Mouse (Mus musculus) lung, adult 2 months (tissue): ENCODE measurements at regions not wholly inside any gene's neighbourhood (a gene's known extent, or its start where the extent isn't known, plus 50 kb on each side); places are given as distances from the start of the nearest gene placed in this dataset.

ENCODE experiments used
- DNase-seq: peaks from one replicate; pipeline ENCODE4 v3.0.0; 2022
- H3K4me1 ChIP-seq: fragments of 200-500 bp; 2 replicates; pipeline ENCODE4 v1.6.1; 2011; ENCODE audit warnings: low read length; ENCODE audit not compliant: control insufficient read depth, insufficient read depth
- H3K4me3 ChIP-seq: fragments of 200-500 bp; replicated peaks from 2 replicates; pipeline ENCODE3; 2011; ENCODE audit warnings: low read depth, mild to moderate bottlenecking, control low read depth, low read length; ENCODE audit errors: extremely low read depth
- CTCF ChIP-seq: fragments of 200-500 bp; IDR thresholded peaks from 2 replicates; pipeline ENCODE4 v1.5.1; 2011; ENCODE audit warnings: mild to moderate bottlenecking, low read length, control low read depth; ENCODE audit not compliant: insufficient read depth
- POLR2A ChIP-seq: fragments of 200-500 bp; IDR thresholded peaks from 2 replicates; pipeline ENCODE4 v1.6.1; 2011; ENCODE audit warnings: low read depth, mild to moderate bottlenecking, control low read depth, low read length, borderline replicate concordance; ENCODE audit errors: extremely low read depth
- WGBS: fragments of 180-500 bp; shearing (Covaris S2); methylation state at CpG from one replicate; pipeline ENCODE4 v1.1.7; 2018; 5-methylcytosine and 5-hydroxymethylcytosine counted together

DNA sequence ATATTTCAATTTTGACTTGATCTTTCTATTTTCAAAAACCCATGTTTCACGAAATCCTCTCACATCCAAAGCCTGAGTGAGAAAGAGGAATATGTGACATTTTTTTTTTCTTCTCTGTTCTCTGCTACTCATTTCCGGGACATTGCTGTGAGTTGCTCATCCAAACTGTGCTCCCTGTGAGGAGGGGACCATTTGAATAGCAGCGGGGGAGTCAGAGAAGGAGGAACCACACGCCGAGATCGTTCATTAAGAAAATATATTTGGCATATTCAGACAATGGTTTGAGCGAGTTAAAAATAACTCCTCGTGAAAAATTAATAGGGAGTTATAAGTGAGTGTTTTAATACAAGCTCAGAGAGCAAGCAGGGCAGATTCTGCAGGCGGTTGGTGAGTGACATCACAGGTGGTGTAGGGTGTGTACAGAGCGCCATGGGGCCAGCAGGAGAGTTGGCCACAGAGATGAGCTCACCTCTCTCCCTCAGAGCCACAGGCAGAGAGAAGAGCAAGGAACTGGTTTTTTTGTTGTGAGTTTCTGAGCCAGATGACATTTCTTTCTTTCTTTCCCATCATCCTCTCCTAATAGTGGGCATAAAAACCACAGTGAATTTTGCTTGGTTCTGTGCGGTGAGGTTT is 54.4 kb upstream of the Calcoco1 start:
- no peak for TF ChIP-seq CTCF
- TF ChIP-seq POLR2A: no peak
- no peaks in the 10 kb centered on the region for H3K4me1 ChIP-seq
- H3K4me3 ChIP-seq: no peak overlapping the region
- 43% methylated on average over 11 of the region's 11 CpGs for WGBS
- no peak for DNase-seq

DNA sequence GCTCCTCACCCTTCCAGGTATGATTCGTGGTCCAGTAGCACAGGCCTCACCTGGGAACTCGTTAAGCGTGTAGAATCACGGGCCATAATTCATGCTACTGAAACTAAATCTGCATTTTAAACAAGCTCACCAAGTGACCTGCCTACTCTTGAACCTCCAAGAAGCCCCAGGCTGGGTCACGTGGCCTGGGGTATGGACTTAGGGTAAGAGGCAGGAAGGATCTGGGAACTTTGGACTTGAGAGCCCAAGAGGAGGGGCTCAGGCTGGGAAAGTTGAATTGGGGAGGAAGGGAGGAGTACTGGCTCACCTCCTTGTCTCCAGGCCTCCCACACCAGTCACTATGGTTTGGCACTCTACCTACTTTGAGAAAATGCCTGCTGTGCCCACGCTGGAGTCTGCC is 58.6 kb upstream of the Calcoco1 start:
- DNase-seq: no peak
- 77% methylated on average over 6 of the region's 6 CpGs for WGBS
- Histone ChIP-seq H3K4me3 (no peak overlapping the region), H3K4me1 (no peaks in the 10 kb centered on the region)
- no peak for TF ChIP-seq CTCF
- no peak for TF ChIP-seq POLR2A

DNA sequence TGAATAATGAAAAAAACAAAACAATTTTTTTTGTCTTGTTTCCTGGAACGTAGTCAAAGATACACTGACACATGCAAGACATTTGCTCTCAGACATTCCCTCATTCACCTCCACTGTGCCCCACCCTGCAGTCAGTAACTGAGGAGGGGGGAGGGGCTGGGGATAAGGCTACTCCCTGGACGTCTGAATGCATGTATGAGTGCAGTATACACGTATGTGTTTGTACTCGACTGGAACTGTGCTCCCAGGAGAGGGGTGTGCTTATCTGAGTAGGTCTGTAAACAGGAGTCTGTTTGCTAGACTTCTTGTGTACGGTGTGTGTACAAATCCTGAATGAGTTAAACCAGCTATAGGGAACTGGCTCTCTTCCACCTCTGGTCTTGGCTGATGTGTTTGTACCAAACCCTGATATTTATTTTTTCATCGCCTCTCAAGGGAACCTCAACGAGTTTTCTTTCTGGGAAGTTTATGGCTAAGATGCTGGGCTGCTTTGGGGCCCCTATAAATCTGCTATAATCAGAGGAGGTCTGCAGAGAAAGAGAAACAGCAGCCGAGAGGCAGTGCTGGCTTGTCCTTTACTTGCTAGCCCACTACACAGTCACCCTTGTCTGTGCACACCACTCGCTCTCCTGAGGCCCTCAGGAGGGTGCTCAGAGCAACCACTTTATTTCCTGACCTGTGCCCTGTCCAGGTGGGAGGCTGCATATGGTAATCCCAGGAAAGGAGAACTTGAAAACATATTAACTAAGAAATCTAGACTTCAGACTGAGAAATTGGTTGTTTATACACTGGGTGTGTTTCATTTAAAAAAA is 61.2 kb upstream of the Calcoco1 start:
- WGBS: 34% methylated on average over 9 of the region's 9 CpGs
- H3K4me1 ChIP-seq: no peaks in the 10 kb centered on the region
- no peak overlapping the region for H3K4me3 ChIP-seq
- no peak for DNase-seq
- TF ChIP-seq POLR2A (no peak), CTCF (no peak)

DNA sequence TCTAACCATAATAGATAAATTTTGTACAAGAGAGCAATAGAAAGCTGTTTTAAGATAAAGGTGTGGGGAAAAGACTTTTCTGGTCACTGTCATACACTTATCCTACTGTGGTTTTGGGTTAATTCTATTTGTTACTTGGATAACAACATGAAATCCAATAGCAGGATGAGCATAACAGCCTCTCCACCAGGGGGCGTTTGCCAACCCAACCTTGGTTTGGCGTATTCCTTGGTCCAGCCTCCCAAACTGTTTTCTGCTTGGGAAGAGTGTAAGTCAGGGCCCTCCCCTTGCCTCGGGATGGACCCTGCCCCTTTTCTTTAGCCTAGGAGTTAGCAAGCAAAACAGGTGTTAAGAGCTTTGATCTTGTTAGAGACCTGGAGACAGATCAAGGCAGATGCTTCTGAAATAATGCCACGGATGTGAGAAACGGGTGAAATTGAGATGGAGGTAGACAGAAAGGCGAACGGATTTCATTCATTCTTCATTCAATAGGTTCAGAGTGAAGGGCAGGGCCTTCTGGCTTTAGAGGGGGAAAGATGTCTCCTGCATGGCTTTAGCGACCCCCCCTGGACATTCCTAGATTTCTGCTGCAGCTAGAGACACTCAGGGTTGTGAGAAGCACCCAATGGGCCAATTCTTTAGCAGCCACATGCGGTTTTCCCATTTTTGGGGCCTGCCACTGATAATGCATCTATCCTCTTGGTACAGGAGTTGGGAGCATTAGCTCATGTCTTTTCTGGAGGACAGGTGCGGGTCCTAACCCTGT is 63.3 kb upstream of the Calcoco1 start:
- peak; percentile 35 for DNase-seq
- no peaks in the 10 kb centered on the region for H3K4me1 ChIP-seq
- TF ChIP-seq POLR2A (no peak), CTCF (peak; percentile 74)
- H3K4me3 ChIP-seq: no peak overlapping the region
- 31% methylated on average over 10 of the region's 10 CpGs for WGBS

DNA sequence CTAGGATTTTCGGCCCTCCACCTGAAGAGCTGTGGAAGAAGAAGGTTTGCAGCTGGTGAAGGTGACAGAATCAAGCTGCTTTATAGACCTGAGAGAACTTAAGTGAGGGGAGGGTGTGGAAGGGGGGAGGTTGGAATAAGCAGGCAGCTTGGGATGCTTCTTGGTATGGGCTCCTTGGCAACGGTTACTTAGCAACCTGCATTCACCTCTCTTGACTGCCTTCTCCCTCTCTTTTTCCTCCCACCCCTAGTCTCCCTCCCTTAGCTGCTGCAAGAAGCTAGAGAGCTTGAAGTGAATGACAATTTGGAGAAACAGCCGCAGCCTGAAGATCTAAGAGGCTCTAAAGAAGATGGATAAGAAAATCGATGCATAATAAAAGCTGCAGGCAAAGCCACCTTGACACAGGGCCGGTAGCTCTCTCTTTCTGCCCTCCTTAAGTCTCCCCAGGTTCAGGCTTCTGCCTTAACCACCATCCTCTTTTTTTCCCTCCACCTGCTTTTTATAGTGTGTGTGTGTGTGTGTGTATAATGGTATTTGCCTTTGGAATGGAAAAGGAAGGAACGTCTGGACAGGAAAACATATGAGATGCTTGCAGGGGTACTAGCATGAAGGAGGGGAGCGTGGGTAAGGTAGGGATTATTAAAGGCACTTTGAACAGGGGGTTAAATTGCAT is 67.0 kb upstream of the Calcoco1 start:
- Histone ChIP-seq H3K4me1 (no peaks in the 10 kb centered on the region), H3K4me3 (no peak overlapping the region)
- DNase-seq: no peak
- WGBS: 51% methylated on average over 7 of the region's 7 CpGs
- TF ChIP-seq CTCF (no peak), POLR2A (no peak)

DNA sequence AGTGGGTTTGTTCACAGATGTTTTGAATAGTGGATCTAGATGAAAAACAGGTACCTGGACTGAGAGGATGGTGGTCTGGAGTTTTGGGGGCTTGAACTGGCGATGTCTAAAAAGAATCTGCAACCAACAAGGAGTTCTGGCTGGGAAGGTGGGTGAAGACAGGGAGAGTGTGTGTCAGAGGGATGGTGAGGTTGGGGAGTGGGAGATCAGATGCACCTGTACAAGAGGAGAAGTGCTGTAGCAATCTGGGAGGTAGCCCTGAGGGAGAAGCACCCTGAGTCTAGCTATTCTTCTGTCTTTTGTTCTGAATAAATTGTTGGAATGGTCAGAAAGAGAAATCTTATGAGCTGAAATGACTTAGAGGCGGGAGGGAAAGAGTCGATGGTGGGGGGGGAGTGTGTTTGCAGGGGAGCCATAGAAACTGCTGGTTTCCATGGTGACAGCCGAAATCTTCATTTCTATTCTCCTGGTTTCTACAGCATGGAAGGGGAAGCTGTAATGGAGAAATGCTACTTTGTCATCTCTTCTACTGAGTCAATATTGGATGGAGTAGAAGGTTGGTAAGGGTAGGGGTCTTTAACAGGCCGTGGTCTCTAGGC is 75.1 kb upstream of the Calcoco1 start:
- 62% methylated on average over 5 of the region's 5 CpGs for WGBS
- TF ChIP-seq CTCF (no peak), POLR2A (no peak)
- DNase-seq: no peak

DNA sequence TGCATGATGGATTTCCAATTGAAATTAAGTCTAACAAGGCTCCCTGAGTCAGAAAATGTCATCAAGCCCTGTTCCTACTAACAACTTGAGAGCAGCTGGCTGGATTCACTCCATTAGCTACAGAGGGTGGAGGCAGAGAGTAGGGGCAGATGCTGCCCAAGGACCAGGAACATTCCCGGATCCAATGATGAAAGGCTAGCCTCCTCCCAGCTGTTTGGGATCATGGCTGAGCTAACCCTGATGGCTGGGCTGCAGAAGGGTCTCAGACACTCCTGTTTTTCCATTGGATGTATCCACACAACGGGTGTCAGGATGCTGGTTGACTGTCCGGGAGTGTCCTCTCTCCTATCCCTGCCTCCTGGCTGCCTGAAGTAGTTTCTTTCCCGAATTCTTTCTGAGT is 78.1 kb upstream of the Calcoco1 start:
- H3K4me3 ChIP-seq: no peak overlapping the region

More for the DNA sequence above, 75.1 kb upstream of the Calcoco1 start:
- Histone ChIP-seq H3K4me3 (no peak overlapping the region), H3K4me1 (no peaks in the 10 kb centered on the region)

DNA sequence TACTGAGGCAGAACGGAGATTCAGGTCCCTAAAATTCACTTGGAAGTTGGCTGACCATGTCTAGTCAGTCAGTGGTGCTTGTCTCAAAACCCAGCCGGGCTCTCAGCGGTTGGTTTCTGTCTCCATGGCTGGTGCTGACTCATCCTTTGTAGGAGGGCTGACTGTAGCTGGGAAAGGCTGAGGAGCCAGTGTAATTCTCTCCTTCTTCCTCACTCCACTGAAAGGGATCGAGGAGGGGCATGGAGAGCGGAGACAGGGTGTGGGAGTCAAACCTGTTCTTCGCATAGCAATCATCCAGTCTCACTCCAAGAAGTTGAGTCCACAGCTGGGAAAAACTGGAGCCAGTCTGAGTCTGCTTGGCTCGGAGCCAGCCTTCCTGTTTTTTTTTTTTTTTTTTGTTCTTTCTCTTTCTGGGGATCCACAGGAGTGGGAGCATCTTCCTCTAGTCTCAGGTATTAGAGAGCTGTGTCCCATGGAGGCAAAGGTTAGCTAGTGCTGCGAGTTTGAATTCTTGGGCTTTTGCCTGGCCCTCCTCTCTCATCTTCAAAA is 80.4 kb upstream of the Calcoco1 start:
- Histone ChIP-seq H3K4me3 (no peak overlapping the region), H3K4me1 (no peaks in the 10 kb centered on the region)
- no peak for TF ChIP-seq POLR2A
- TF ChIP-seq CTCF: no peak
- 51% methylated on average over 8 of the region's 8 CpGs for WGBS
- no peak for DNase-seq

More for the DNA sequence above, 78.1 kb upstream of the Calcoco1 start:
- no peak for TF ChIP-seq CTCF
- TF ChIP-seq POLR2A: no peak
- no peak for DNase-seq
- no peaks in the 10 kb centered on the region for H3K4me1 ChIP-seq
- 67% methylated on average over 4 of the region's 4 CpGs for WGBS
